Mouse (Mus musculus) midbrain, postnatal 0 days (tissue): ENCODE measurements around the gene Gngt2. TPM values are rescaled to one million over a fixed set of nuclear protein-coding genes. Genes with fewer than 3 reads are reported as not detected.

ENCODE experiments used
- ATAC-seq: fragments of 200-750 bp; cut with Nextera tagmentation; 2 replicates; pipeline ENCODE4 v1.8.0; 2017; ENCODE audit warnings: moderate number of reproducible peaks, mild to moderate bottlenecking, moderate TSS enrichment, moderate library complexity; ENCODE audit not compliant: low FRiP score
- DNase-seq: peaks from one replicate; pipeline ENCODE4 v3.0.0-alpha.2; 2015; ENCODE audit warnings: low spot score
- H3K27ac ChIP-seq: fragments of 300-500 bp; sonication (generic); 2 replicates; pipeline ENCODE4 v1.5.1; 2014; ENCODE audit warnings: low read depth, mild to moderate bottlenecking, low read length, mixed read lengths
- H3K27me3 ChIP-seq: fragments of 300-500 bp; sonication (generic); 2 replicates; pipeline ENCODE4 v1.6.1; 2014; ENCODE audit warnings: low read length, control low read depth, mixed read lengths; ENCODE audit not compliant: insufficient read depth
- H3K36me3 ChIP-seq: fragments of 300-500 bp; sonication (generic); 2 replicates; pipeline ENCODE4 v1.6.1; 2014; ENCODE audit warnings: low read length, control low read depth, mixed read lengths; ENCODE audit not compliant: insufficient read depth
- H3K4me1 ChIP-seq: fragments of 300-500 bp; sonication (generic); 2 replicates; pipeline ENCODE4 v1.6.1; 2014; ENCODE audit warnings: mild to moderate bottlenecking, control low read depth, antibody characterized with exemption, low read length, mixed read lengths; ENCODE audit not compliant: insufficient read depth
- H3K4me2 ChIP-seq: fragments of 300-500 bp; sonication (generic); 2 replicates; pipeline ENCODE4 v1.6.1; 2014; ENCODE audit warnings: low read depth, mild to moderate bottlenecking, low read length, mixed read lengths; ENCODE audit not compliant: poor library complexity, severe bottlenecking
- H3K4me3 ChIP-seq: fragments of 300-500 bp; sonication (generic); 2 replicates; pipeline ENCODE4 v1.5.1; 2014; ENCODE audit warnings: low read depth, mild to moderate bottlenecking, low read length, moderate library complexity
- H3K9ac ChIP-seq: fragments of 300-500 bp; sonication (generic); replicated peaks from 2 replicates; pipeline ENCODE4 v1.6.1; 2014; ENCODE audit warnings: mild to moderate bottlenecking, low read length, moderate library complexity, mixed read lengths; ENCODE audit not compliant: poor library complexity, severe bottlenecking
- H3K9me3 ChIP-seq: fragments of 300-500 bp; sonication (generic); 2 replicates; pipeline ENCODE4 v1.6.1; 2016; ENCODE audit warnings: low read length, control low read depth
- CTCF ChIP-seq: IDR thresholded peaks from 2 replicates; pipeline ENCODE4 v1.5.1; 2016; ENCODE audit warnings: antibody characterized with exemption, mild to moderate bottlenecking
- WGBS: fragments of 180-500 bp; shearing (Covaris S2); extraction: QIAGEN DNeasy Blood & Tissue Kit; methylation state at CpG from one replicate; pipeline ENCODE4 v1.1.7; 2014; 5-methylcytosine and 5-hydroxymethylcytosine counted together
- polyA plus RNA-seq: library from polyadenylated mRNA; unstranded; fragments of >200 nt; fragmentation: Nextera tagmentation; extraction: Ambion mirVana; gene quantifications from 2 replicates; pipeline ENCODE4 v1.2.1, GENCODE M21; 2015
- total RNA-seq: library from RNA; depleted of rRNA; stranded (reverse); fragments of >200 nt; gene quantifications from 2 replicates; pipeline ENCODE4 v1.2.3, GENCODE M21; 2014

Gngt2 gene
- total and polyA plus RNA-seq, 2 experiments from 2014 or later, result 2.4 to 3.3 TPM

DNA sequence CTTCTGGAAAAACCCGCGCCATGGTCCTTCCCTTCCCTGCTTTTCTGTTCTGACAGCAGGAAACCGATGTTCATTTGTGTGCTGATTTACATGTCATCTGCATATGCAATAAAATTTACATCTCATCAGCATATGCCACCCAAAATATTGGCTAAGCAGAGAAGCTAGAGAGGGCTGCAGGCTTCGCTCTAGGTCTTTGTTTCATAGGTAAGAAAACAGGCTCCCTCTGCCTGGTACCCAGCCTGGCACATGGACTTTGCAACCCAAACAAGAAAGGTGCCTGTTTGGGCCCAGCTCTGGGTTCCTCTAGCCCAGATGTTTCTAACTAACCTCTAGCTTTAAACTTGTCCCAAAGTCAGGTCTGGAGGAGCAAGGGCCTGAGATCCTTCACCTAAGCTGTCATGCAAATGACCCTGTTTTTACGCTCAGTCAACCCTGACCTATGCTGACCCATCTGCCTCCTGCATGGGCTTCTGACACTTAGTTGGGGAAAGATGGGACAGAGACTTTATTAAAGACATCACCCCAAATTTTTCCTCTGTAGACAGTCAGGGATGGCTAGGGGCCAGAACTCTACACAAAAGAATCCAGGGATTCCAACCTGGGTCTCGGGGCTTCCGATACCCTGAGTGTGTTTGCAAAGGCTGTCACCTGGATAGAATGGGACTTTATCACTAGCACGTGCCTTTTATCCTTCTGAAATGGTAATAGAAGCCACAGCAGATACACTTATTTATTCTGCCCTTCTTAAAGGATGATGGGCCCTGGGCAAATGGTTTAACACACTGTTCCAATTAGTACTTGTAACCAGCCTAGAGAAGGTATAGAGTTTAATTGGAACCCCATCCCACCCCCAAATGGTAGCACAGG lies 2.2 kb downstream of the Gngt2 start:
- Histone ChIP-seq H3K9ac (no peak overlapping the region), H3K27me3 (peaks cover 16% of the 10 kb centered on the region), H3K4me3 (no peak overlapping the region), H3K36me3 (no peaks in the 10 kb centered on the region), H3K4me2 (no peak overlapping the region), H3K27ac (no peak overlapping the region), H3K9me3 (no peaks in the 10 kb centered on the region), H3K4me1 (no peaks in the 10 kb centered on the region; the same call in 1 of the 2 replicates)
- DNase-seq (no peak), ATAC-seq (no peak)
- no peak for TF ChIP-seq CTCF
- WGBS, result 68% methylated on average over 8 of the region's 8 CpGs

DNA sequence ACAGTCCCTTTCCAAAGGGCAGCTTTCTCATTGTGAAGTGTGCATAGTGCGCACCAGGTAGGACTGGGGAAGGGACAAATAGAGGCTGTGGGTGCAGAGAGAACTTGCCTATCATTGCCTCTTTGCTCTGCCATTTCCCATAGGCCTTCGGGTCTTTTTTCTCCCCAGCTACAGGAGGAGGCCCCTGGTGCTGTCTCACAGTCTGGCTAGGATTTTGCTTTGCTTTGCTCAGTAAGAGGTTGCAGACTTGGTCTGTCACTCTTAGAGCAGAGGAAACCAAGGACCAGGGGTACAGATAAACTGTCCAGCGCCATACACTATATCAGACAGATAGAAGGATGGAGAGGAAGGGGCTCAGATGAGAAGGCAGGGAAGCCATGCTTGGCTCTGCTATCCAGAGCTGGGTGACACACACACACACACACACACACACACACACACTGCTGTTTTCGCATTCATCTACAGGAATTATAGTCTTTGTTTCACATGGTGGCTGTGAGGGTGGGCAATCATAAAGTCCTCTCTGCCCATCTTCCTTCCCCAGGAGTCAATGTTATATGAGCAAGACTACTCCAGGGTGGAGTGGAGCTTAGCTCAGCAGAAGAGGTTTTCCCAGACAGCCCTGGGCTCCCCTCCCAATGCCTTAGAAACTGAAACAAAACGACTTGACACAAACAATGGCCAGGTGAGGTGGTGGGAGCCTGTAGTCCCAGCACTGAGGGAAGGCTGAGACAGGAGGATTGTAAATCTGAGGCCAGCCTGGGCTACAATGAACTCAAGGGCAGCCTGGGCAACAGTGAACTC lies 3.9 kb downstream of the Gngt2 start:
- no peak for TF ChIP-seq CTCF
- Histone ChIP-seq H3K27me3 (0 out of 2 replicates have a peak, but pooled peaks cover 4% of the 10 kb centered on the region), H3K4me2 (no peak overlapping the region), H3K27ac (no peak overlapping the region), H3K4me3 (no peak overlapping the region), H3K9me3 (no peaks in the 10 kb centered on the region), H3K4me1 (no peaks in the 10 kb centered on the region; the same call in 1 of the 2 replicates), H3K36me3 (no peaks in the 10 kb centered on the region), H3K9ac (no peak overlapping the region)
- WGBS, result 80% methylated on average over 5 of the region's 5 CpGs
- DNase-seq (no peak), ATAC-seq (no peak)

DNA sequence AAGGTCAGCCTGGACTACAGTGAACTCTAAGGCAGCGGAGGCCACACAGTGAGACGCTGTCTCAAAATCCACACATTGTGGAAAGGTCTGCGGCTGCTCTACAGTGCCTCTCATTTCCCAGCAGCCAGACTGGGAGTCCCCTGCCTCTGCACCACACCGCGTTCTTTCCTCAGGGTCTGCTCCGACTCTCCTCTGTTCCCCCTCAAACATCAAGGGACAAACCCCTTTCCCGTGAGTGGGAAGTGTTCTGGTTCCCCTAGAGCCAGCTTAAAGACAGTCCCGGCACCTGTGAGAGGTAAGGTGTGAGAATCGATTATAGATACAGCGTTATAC lies 4.4 kb downstream of the Gngt2 start:
- Histone ChIP-seq H3K27ac (no peak overlapping the region), H3K4me2 (no peak overlapping the region), H3K9me3 (no peaks in the 10 kb centered on the region), H3K4me1 (no peaks in the 10 kb centered on the region; the same call in 1 of the 2 replicates), H3K9ac (no peak overlapping the region), H3K4me3 (no peak overlapping the region), H3K27me3 (0 out of 2 replicates have a peak, but pooled peaks cover under 1% of the 10 kb centered on the region), H3K36me3 (no peaks in the 10 kb centered on the region)
- ATAC-seq, result no peak
- WGBS, result 64% methylated on average over 10 of the region's 10 CpGs
- no peak for TF ChIP-seq CTCF
- no peak for DNase-seq

DNA sequence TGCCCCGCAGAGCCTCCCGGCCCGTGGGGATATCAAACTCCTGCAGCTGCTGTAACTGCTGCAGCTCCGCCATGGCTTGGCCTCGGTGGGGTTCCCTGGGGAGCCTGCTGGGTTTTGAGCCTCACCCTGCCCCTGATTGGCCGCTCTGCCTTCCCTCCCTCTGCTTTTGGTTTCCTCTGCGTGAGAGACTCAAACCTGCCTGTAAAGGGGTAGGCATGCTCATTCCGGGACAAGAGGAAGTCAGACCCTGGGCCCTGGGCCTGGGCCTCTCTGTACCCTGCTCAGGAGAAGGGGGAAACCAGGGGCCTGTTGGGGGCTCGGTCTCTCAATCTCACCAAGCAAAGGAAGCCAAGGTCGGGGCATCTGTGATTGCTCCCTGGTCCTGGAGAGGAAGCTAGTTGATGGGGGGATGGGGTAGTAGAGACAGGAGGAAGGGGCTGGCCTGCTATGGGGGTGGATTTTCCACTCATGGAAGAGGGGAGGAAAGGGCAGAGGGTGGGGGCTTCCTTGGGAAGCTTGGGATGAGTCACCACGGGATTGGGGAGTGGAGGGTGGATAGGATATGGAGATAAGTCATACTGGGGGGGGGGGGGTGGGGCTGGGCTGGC lies 5.2 kb downstream of the Gngt2 start, which contains the start of gene Abi3:
Abi3 (minus strand) TSS at position 403 of the 608 bp plus-strand sequence.
- Histone ChIP-seq H3K9ac (no peak within 1 kb of the TSS), H3K4me2 (no peak within 1 kb of the TSS), H3K9me3 (no peaks in the 10 kb centered on the region), H3K36me3 (no peaks in the 10 kb centered on the region), H3K4me3 (no peak within 1 kb of the TSS), H3K27me3 (no peaks in the 10 kb centered on the region), H3K4me1 (no peaks in the 10 kb centered on the region; the same call in 1 of the 2 replicates), H3K27ac (no peak within 1 kb of the TSS)
- 17% methylated on average over 11 of the region's 11 CpGs for WGBS
- ATAC-seq (no peak), DNase-seq (no peak)
- TF ChIP-seq CTCF, result no peak

DNA sequence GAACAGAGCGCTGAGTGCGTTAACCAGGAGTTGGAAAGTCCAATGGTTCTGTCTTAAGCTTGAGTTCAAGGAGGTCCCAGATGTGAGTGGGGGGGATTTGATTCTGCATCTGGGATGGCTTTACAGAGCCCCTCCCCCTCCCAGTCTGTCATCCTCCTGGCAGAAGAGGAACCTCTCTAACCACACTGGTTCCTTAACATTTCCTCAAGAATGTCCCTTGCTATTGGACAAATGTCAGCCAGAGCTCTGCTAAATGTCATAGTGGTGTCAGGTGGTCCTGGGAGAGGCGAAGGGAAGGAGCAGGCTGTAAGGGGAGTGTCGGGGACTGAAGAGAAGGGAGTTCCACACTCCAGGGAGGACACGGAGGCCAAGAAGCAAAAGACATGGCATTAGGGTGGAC lies 5.9 kb downstream of the Gngt2 start:
- WGBS, result 89% methylated on average over 5 of the region's 5 CpGs
- DNase-seq, result no peak

More for the DNA sequence above, 5.9 kb downstream of the Gngt2 start:
- H3K4me2 ChIP-seq, result no peak overlapping the region
- H3K9ac ChIP-seq, result no peak overlapping the region
- H3K4me1 ChIP-seq, result no peaks in the 10 kb centered on the region; the same call in 1 of the 2 replicates
- no peaks in the 10 kb centered on the region for H3K36me3 ChIP-seq
- no peak for TF ChIP-seq CTCF
- no peak overlapping the region for H3K27ac ChIP-seq
- H3K9me3 ChIP-seq, result no peaks in the 10 kb centered on the region
- H3K4me3 ChIP-seq, result no peak overlapping the region
- no peaks in the 10 kb centered on the region for H3K27me3 ChIP-seq
- no peak for ATAC-seq
